Mouse (Mus musculus): ENCODE results near the gene Exoc3l2. TPM values are rescaled to one million over a fixed set of nuclear protein-coding genes. Genes with fewer than 3 reads are reported as not detected.
A peak's percentile ranks its signal among the peaks of the same experiment; 100 is the strongest.
"Not testable (repeated sequence)": the region's sequence is repeated elsewhere in the genome, so short reads cannot be mapped to it uniquely, and the experiment has no call there.

Gene Exoc3l2
- total RNA-seq, 2 experiments from 2014 or later = 0.37 to 0.38 TPM

DNA sequence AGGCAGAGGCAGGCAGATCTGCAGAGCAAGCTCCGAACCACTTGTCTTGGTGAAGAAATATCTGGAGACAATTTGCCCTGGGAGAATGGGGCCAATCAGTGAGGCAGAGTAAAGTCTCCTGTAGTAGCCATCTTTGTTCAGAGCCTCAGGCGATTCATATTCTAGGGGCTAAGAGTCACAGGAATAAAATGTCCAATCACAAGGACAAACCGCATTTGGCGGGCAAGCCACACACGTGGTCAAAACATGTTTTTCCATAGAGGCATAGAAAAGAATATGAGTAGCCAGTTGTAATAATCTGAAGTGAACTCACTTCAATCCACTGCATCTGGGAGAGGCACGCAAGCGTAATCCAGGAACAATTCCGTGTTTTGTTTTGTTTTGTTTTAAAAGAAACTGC lies 20.1 kb downstream of the Exoc3l2 start:
- no peak for DNase-seq (ENCODE audit: extremely low spot score in 1 of 2, low spot score in 1 of 2)

DNA sequence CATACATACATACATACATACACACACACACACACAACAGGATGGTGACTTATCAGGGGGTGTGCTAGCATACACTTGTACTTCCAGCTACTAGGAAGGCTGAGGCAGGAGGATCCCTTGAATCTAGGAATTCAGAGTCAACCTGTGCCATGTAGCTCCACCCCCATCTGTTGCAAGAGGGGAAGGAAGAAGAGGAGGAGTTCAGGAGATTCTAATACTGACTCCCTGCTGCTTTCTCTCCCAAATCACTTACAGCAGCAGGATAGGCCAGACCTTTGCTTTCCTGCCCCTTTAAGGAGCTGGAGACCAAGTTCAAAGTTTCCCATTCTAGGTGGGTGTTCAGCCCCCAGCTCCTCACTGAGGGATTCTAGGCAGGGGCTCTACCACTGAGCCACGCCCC lies 22.4 kb downstream of the Exoc3l2 start:
- no peak for DNase-seq (ENCODE audit: extremely low spot score in 1 of 2, low spot score in 1 of 2)

- no peak for DNase-seq (ENCODE audit: extremely low spot score in 1 of 2, low spot score in 1 of 2)
Observed at GRCm38 (mm10) chr7:19486549-19486948, 23.4 kb downstream of the Exoc3l2 start.

DNA sequence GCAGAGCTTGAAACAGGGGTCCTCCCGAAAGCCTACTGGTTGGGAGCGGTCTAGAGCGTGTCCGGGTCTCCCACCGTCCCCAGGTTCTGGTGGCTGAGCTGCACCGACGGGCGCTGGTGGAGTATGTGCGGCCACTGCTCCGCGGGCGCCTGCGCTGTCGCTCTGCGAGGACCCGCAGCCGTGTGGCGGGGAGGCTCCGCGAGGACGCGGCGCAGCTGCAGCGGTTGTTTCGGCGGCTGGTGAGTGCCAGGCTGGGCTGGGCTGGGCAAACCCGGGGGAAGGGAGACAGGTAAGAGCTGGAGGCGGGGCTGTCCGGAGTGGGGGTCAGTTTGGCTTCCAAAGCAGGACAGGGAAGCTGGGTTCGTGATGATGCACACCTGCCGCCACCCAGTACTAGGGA lies 26.4 kb downstream of the Exoc3l2 start:
- DNase-seq (ENCODE audit: extremely low spot score in 1 of 2, low spot score in 1 of 2) = no peak

DNA sequence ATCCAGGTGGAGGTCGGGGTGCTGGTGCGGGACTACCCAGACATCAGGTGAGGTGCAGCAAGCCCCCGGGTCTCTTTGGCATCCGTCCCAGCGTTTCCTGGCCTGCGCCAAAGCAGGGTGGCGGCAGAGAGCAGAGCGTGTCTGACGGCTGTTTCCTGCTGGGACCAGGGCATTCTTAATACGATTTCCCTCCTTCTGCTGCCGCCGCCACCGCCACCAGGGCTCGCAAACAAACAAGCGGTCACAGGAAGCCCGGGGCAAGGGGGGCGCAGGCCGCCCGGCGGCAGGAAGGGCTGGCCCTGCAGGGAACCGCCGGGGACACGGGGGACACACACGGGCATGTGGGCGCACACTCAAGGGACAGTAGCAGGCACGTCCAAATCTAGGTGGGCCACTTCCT lies 28.6 kb downstream of the Exoc3l2 start:
- no peak for DNase-seq (ENCODE audit: extremely low spot score in 1 of 2, low spot score in 1 of 2)

- DNase-seq (ENCODE audit: extremely low spot score in 1 of 2, low spot score in 1 of 2) = no peak
Observed at GRCm38 (mm10) chr7:19494751-19495474, 31.8 kb downstream of the Exoc3l2 start.

GRCm38 (mm10) chr7:19495521-19496213 lies 32.5 kb downstream of the Exoc3l2 start:
- no peak for DNase-seq (ENCODE audit: extremely low spot score in 1 of 2, low spot score in 1 of 2)

- no peak for DNase-seq (ENCODE audit: extremely low spot score in 1 of 2, low spot score in 1 of 2)
Observed at GRCm38 (mm10) chr7:19496214-19496555, 33.1 kb downstream of the Exoc3l2 start.

GRCm38 (mm10) chr7:19498326-19498725 lies 35.2 kb downstream of the Exoc3l2 start:
- DNase-seq (ENCODE audit: extremely low spot score in 1 of 2, low spot score in 1 of 2) = no peak

- DNase-seq (ENCODE audit: extremely low spot score in 1 of 2, low spot score in 1 of 2) = no peak
Observed at GRCm38 (mm10) chr7:19500420-19501363, 37.6 kb downstream of the Exoc3l2 start.

DNA sequence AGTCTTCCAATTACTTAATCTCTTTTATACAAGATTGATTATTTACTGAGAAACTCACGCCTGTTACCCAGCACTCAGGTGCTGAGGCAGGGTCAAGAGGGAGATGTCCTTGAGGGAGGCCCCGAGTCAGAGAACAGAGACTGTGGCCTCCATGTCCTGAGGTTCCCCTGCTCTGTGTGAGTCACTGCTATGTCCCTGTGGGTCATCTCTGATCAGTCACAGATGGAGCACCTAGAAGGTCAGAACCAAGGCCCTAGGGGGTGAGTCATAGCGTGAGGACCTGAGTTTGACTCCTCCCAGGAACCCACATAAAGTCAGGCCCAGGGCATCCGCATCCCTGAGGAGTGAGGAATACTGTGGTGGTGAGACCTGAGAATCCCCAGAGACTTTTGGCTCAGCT lies 38.5 kb downstream of the Exoc3l2 start:
- DNase-seq (ENCODE audit: extremely low spot score in 1 of 2, low spot score in 1 of 2) = no peak

DNA sequence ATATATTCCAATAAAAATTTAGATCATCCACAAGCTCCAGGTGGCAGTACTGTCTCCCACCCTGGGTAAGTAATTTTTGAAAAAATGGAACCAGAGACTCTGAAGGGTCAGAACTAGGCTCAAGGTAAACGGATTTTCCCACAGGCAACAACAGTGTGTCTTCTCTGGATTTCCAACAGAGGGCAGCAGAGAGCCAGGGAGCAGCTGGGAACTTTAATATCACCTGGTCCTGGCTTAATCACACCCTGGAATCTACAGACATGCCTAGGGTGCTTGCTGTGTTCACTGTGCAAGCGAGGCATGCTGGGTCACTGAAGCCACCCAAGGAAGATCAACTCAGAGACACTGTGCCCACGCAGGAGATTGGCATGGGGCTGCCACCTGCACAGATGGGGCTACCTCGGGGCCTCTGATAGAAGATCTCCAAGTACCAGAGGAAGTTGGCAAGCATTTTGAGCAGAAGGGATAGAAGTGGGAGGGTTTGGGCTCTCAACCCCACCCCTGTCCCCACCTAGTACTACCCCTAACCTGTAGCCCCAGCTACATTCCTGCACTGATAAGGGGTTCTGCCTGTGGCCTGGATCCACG lies 40.4 kb downstream of the Exoc3l2 start:
- peak in 1 of 2 experiments; percentile 53 for DNase-seq (ENCODE audit: extremely low spot score in 1 of 2, low spot score in 1 of 2)

- no peak for DNase-seq (ENCODE audit: extremely low spot score in 1 of 2, low spot score in 1 of 2)
Observed at GRCm38 (mm10) chr7:19506326-19506725, 43.2 kb downstream of the Exoc3l2 start.

DNA sequence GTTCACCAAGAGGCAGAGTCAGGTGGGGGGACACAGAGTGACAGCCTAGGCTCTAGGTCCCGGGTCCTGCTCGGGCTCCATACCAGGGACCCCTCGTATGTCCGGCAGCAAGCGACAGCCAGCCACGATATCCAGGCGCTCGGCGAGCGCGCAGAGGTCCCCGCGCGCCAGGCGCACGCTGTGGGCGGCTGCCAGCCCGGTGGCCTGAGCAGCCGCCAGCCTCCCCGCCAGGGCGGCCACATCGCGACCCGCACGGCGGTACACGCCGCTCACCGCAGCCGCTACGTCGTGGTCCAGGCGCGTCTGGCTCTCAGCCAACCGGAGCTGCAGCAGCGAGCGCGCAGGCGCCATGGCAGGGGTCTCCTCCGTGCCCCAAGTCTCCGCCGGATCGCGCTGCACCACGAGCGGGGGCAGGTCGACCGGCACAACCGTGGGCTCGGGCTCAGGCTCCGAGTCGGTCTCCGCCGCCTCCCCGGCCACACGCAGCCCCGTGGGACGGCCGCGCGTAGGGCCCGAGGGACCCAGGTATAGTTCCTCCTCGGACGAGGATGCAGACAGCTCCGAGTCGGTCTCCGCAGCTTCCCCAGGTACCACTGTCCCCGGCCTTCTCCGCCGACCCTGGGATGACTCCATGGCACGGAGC lies 44.0 kb downstream of the Exoc3l2 start:
- peak in 1 of 2 experiments; percentile 40 for DNase-seq (ENCODE audit: extremely low spot score in 1 of 2, low spot score in 1 of 2)

DNA sequence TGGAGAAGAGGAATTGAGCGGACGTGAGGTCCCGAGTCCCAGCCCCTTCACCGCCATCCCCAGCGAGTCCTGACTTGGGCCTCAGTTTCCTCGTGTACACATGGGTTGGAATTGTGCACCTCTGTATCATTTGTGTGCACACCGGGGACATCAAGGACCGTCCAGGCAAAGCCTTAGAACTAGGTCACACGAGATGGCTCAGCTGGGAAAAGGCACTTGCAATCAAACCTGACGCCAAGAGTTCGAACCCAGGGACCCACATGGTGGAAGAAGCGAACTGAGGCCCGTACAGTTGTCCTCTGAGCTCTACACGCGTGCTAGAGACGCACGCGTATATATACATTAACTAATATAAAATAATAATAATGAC lies 44.5 kb downstream of the Exoc3l2 start:
- no peak for DNase-seq (ENCODE audit: extremely low spot score in 1 of 2, low spot score in 1 of 2)

- DNase-seq (ENCODE audit: extremely low spot score in 1 of 2, low spot score in 1 of 2) = peak; percentile 85 to 86
Observed at GRCm38 (mm10) chr7:19508150-19508923, 45.2 kb downstream of the Exoc3l2 start, which contains the start of the genes Bloc1s3 and Trappc6a. Bloc1s3 (minus strand) TSS chr7:19508367. Trappc6a (plus strand) TSS chr7:19508395.

- no peak for DNase-seq (ENCODE audit: extremely low spot score in 1 of 2, low spot score in 1 of 2)
Observed at GRCm38 (mm10) chr7:19508924-19509568, 45.9 kb downstream of the Exoc3l2 start.

GRCm38 (mm10) chr7:19509786-19510185 lies 46.7 kb downstream of the Exoc3l2 start:
- DNase-seq (ENCODE audit: extremely low spot score in 1 of 2, low spot score in 1 of 2) = no peak

DNA sequence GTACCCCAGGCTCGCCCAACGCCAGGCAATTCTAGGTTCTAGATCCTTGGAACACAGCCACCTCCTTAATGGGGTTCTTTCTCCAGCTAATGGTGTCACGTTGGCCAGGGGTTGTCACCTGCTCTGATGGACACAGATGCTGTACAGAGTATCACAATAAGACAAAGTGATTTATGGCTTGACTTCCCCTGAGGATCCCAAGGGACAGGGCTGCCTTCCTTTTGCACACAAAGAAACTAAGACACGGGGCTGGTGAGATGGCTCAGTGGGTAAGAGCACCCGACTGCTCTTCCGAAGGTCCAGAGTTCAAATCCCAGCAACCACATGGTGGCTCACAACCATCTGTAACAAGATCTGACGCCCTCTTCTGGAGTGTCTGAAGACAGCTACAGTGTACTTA lies 48.8 kb downstream of the Exoc3l2 start:
- DNase-seq (ENCODE audit: extremely low spot score in 1 of 2, low spot score in 1 of 2) = not testable (repeated sequence)
